Mouse (Mus musculus): Measurements from ENCODE around the gene Abat.

- no peak for TF ChIP-seq POLR2A (IDR thresholded peaks at IDR 0.05; ENCODE audit: extremely low read depth, insufficient read depth, low read length)
- no peak for TF ChIP-seq CTCF (IDR thresholded peaks at IDR 0.05; ENCODE audit: low read depth, low read length)
These were observed 107.3 kb downstream of the Abat start for GRCm38 (mm10) chr16:8620315-8621115.

Measured in liver, adult 2 months (tissue).